Mouse (Mus musculus) heart, adult 11 months (tissue): ENCODE measurements around the gene Hmces.

Experiments used
- DNase-seq: peaks from one replicate; pipeline ENCODE4 v3.0.0; 2022

Gene Hmces

DNA sequence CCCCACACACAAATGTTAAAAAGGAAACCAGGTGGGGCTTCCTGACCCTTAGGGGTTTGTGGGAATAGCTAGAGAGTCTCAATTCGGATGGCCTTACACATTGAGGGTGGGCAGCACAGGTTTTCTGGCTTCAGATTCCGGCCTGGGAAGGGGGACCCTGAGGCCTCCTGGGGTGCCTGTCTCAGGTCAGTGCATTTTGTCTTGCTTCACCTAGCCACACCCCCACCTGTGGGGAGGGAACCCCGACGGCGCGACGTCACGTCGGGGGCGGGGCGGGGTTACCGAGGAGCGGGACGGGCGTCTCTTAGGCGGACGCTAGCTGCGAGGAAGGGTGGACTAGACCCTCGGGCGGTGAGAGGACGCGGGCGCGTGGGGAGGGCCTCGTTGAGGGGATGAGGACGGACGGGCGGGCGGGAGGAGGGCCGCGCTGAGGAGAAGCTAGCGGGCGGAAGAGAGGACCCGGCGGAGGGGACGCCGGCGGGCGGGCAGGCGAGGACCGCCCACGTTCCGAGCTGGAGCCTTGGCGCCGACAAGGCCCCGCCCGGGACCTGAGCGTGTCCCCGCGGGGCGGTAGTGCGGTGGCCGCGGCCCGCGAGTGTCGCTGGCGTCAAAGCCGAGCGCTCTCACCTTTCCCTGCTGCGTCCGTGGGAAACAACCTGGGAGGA, at the start of gene Hmces:
Hmces (plus strand) TSS at position 275 of the 665 bp plus-strand sequence.
- peak; percentile 97 for DNase-seq

DNA sequence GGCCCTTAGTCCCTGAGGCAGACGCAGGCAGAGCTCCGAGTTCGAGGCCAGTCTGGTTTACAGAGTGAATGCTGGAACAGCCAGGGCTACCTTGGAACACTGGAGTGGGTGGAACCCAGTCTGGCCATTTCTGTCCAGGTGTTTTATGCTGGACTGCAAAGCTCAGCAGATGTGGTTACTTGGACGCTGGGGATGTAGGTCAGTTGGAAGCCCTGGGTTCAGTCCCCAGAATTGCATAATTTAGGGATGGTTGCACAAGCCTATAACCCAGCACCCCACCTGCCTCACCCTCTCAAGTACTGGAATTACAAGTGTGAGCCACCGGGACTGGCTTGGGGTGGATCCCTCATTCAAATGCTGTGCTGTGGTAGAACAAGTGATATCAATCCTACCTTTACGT, 47.5 kb upstream of the Hmces start:
- peak; percentile 92 for DNase-seq

DNA sequence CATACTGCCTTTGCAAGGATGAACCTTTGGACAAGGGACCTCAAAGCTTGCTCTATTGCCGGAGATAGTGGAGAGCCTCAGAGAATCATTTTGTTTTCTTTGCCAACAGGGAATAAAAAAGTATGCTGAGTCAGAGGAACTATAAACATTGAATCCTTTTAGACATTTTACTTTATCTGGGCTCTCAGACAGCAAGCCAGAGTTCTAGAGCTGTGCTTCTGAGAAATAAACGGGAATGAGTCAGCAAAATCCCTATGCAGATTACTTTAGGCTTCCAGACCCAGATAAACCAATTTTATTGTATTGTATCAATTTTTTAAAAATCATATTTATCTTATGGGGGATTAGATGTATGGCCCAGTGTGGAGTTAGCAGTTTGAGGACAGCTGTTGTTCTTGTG, 46.5 kb upstream of the Hmces start:
- no peak for DNase-seq

DNA sequence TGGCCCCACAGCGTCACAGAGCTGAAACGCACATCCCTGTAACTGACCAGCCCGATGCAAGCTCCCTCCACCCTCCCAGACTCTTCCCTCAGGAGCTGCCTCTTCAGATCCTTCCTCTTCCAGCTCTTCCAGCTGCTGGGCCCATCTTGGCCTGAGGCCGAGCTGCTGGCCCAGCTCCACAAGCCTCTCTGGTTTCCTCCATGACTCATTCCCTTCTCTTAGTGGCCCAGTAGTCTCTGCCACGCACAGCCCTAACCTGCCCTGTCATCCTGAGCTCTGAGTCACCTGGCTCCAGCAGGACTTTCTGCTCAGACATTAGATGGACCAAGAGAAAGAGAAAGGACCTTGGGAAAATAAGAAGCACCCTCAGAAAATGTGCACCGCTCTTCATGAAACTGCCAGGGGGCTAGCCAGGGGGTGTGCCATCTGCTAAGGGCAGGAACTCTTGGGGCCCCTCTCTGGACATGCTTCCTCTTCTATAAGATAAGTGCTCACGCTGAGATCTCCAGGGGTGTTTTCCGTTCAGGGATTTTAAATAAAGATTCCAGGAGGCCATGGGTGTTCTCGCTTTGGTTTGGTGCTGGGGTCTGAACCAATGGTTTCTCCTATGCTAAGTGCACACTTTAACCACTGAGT, 44.7 kb upstream of the Hmces start:
- DNase-seq = peak; percentile 98

DNA sequence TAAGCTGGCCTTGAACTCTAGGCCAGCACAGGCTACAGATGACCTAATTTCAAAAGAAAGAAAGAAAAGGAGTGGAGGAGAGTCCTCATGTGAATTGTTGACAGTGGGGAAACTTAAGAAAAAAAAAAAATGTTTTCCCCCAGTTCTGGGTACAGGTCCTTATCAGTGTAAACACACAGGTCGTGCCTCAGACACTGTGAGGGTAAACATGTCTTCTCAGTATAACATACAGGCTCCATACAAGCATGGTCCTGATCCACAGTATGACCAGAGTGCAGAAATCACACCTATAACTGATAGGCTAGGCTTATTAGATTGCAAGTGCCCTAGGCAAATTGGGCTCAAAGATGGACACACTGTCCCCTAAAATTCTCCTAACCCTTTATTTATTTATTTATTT, 43.3 kb upstream of the Hmces start:
- no peak for DNase-seq

DNA sequence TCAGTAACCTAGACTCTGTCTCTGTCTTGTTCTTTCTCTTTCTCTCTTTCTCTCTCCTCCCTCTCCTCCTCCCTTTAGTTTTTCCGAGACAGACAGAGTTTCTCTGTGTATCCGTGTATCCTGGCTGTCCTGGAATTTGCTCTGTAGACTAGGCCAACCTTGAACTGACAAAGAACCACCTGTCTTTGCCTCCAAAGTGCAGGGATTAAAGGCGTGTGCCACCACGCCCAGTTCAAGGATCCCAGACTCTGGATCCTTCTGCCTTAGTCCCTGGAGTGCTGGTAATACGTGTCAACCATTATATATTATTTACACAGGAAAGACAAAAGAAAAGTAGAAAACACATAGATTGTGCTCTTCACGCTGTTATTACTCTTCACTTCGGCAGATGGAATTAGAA, 42.5 kb upstream of the Hmces start:
- DNase-seq = no peak

DNA sequence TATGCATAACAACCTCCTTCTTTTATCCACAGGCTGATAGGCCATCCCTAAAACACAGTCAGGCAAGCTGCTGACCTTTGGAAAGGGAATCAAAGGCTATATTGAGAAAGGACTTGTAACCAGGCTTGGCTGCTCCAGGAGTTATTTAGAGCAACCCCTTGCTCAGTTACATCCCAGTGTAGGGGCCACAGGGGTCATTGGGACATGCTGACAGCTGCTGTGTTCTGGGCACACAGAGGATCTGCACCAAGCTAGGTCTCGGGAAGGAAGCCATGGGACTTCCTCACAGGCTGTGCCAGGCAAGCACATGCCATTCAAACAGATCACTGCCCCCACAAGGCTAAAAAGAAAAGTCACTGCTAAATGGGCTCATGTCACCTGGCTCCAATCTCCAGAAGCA, 40.6 kb upstream of the Hmces start:
- peak; percentile 98 for DNase-seq

DNA sequence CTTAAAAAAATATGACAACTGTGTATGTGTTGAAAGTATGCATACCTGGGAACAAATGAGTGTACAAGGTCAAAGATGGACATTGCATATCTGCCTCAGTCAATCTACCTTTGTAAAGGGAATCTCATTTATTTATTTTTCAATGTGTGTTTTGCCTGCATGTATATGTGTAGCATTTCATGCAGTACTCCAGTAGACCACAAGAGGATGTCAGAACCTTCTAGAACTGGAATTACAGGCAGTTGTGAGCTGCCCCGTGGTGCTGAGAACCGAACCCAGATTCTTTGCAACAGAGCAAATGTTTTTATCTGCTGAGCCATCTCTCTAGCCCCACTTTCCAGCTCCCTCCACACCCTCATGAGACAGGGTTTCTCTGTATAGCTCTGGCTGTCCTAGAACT, 39.8 kb upstream of the Hmces start:
- no peak for DNase-seq

DNA sequence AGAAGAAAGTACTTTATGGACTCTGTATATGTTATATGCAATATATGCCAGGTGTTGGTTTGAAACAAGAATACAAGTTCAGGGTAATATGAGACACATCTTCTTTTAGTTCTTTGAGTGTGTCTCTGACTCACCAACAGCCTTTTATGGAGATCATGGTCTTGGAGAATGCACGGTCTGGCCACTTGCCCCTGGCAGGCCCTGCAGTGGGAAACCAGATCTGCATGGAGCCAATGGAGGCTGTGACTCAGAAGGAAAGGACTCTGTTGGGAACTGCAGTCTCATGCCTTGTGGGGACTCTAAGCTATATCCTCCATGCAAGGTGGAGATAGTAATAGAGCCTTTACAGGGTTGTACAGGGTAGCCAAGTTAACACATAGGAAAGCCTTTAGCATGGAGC, 38.7 kb upstream of the Hmces start:
- DNase-seq = peak; percentile 98

DNA sequence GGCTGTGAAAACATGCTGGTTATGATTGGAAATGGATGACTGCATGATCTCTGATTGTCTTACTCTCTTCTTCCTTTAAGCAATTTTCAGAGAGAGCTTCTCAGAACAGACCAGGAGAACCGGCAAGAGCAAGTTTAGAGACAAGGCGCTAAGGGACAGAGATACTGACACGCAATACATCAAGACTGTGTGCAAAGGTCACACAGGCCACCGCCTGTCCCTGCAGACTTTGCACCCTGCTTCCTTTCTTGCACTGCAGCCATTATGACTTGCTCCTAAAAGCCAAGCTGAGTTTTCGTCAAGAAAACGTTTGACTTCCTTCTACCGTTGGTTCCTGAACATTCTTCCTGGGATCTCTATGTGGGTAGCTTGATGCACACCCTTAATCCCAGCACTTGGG, 38.2 kb upstream of the Hmces start:
- no peak for DNase-seq

DNA sequence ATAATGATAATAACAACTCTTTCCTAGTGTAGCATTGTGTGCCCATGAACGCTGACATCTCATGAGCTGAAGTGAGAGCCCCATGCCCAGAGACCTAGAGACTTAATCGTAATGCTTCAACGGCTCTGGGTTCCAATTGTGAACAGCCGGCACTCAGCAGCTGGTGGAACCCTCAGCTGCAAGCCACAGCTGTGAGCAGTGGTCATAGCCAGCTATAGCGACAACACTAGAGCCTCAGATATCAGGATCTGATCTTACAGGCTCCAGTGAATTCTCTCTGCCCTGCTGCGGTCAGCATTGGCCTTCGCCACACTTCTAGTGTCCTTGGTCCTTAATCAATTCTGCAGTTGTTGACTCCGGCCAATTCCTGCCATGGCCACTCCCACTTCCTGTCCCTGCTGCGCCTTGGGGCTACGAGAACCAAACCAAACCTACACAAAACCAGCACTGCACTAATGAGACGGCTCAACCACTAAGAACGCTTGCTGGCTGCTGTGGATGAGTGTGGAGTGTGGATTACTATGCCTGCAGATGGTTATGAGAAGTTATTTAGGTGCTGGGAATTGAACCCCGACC, 37.6 kb upstream of the Hmces start:
- peak; percentile 97 for DNase-seq

DNA sequence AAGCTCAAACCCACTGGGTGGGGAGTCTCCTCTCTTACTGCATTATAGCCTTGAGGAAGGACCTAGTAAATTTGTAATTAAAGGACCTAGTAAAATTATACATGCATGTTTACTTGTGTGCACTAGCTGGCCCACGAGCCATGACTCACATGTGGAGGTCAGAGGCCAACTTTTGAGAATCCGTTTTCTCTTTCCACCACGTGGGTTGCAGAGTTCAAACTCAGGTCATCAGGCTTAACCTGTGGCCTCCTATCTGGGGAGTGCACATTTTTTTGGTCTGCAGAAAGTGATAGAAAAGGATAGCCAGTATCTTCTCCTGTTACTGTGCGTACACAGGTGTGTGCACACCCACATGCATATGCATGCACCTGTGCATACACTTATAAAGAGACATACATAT, 34.7 kb upstream of the Hmces start:
- DNase-seq = no peak

DNA sequence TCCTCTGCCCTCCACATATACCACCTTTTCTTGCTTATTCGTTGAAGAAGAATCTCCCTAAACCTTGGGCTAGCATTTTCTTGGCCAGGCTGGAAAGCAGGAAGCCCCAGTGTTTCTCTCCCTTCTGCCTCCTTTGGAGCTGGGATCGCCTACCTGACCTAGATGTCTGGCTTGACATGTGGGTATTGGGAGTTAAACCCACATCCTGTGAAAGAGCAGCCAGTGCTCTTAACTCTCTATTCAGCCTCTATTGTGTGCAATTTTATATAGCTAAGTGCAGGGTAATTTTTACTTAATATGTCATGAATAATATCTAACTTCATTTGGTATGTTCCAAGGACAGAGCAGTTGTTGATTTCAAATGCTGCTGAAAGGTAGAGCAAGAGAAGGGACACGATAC, 34.1 kb upstream of the Hmces start:
- no peak for DNase-seq

DNA sequence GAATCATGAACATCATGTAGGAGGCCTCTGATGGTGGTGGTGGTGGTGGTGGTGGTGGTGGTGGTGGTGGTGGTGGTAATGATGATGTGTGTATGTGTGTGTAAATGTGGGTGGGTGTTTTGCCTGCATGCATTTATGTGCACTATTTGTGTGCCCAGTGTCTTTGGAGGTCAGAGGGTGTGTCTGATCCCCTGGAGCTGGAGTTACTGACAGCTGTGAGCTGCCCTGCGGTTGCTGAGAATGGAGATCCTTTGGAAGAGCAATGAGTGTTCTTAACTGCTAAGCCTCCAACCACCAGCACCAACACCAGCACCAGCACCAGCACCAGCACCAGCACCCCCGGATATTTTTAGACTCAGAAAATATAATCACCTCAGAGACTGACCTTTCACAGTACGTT, 31.5 kb upstream of the Hmces start:
- DNase-seq = no peak

DNA sequence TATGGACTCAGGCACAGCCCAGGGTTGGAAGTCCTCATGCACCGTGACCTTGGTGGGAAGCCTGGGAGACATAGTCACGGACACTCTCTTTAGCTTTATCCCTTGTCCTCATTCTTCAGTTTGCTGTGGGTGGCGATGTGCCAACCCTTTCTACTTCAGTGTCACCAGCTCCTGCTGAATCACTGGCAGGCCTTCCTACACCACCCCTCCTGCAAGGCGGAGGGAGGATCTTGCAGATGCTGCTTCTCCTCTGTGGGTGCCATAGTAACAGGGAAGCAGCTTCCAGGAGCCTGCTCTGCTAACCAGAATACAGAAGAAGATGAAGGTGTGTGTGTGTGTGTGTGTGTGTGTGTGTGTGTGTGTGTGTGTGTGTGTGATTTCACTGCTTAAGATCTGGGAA, 30.9 kb upstream of the Hmces start:
- no peak for DNase-seq

DNA sequence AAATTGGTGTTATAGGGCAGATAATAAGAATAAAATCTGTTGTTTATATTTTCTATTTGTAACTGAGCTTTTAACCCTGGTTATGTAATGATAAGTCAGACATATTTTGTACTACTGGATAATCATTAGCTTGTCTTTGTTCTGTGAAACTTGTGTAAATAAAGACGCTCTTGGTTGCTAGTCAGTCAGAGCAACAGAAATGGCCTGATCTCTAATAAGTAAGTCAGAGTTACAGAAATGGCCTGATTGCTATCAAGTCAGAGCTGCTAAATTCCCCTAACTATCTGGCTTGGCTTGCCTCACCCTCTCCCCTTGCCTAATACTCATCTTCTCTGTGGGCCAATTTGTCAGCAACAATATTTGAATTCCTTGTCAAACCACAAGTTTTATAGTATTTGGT, 27.0 kb upstream of the Hmces start:
- no peak for DNase-seq

DNA sequence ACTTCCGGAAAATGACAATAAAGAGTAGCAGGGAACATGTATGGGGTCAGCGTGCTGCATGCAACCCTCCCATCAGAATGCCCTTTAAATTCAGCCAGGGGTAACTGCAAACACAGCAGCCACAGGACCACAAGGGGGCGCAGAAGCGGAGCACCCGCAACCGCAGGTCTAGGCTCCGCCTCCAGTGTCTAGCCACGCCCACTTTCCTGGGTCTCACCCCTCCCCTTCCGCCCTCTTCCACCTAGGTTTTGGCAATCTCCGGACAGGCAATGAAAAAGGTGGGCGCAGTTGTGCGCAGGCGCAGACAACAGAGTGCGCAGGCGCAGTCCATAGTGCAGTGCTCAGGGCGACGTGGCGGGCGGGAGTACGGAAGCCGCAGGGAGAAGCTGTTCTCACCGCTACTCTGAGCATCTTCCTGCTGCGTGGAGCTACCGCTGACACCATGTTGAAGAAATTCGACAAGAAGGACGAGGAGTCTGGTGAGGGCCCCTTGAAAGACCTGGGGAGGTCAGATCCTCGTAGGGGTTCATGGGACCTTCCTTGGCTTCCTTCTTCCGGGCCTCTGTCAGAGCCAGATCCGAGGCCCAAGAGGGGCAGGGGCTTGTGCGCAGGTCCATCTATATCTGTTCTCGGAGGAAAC, 26.0 kb upstream of the Hmces start, which contains the start of gene Copg1:
Copg1 (plus strand) TSS at position 221 of the 640 bp plus-strand sequence.
- peak; percentile 100 for DNase-seq

DNA sequence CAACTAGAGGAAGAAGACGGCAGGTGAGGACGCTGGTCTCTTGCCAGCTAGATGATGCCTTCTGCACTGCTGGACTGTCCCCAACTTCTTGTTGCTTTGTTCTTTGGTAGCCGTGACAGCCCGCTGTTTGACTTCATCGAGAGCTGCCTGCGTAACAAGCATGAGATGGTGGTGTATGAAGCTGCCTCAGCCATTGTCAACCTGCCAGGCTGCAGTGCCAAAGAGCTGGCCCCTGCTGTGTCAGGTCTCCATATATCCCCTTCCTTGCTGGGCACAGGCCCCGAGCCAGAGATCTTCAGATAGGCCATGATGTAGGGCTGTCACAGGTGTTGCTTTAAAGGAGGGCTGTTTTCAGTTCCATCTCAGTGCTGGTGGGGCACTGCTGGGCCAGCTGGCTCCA, 19.8 kb upstream of the Hmces start:
- DNase-seq = no peak

DNA sequence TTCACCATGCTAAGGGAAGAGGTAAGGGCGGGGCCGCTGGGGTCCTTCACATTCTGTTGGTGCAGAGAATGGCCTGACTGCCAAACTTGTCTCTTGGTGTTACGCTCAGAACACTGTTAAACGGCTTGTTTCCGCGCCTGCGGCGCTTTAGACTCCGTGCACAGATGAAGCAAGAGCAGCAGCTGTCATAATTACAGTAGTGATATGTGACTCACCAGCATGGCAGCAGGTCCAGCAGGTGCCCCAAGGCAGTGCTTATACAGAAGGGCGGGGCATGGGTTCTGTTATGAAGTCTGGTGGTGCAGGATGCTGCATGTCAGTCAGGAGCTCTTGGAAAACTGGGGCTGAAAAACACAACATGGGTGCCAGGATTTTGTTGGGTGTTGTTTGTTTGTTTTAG, 15.7 kb upstream of the Hmces start:
- DNase-seq = no peak

DNA sequence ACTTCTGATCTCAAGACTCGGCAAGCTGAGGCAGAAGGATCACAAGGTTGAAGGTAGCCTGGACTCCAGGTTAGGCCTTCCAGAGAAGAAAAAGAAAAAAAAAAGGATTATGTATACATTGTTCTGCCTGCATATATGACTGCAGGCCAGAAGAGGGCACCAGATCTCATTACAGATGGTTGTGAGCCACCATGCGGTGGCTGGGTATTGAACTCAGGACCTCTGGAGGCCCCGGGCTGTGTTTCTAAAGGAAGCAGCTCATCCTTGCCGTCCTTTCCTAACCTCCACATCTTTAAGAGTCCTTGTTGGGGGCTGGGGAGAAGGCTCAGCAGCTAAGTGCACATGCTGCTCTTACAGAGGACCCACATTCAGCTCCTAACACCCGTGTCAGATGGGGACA, 7.1 kb upstream of the Hmces start:
- DNase-seq = no peak

DNA sequence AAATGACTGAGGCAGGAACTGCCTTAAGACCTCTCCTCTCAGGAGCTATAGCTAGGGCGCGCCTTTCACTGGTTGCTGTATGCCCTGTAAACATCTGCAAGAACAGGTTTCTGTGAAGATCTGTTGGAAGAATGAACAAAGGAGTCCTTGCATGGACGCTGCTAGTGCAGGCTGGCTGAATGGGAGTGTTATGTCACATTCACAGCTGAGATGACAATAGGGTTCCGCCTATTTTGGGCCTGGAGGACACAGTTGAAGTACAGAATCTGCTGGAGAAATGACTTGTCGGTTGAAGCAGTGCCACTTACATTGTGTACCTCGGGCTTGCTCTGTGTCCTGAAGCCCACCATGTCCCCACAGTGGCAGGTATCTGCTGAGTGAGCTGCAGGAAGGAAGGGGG, 4.6 kb upstream of the Hmces start:
- no peak for DNase-seq

DNA sequence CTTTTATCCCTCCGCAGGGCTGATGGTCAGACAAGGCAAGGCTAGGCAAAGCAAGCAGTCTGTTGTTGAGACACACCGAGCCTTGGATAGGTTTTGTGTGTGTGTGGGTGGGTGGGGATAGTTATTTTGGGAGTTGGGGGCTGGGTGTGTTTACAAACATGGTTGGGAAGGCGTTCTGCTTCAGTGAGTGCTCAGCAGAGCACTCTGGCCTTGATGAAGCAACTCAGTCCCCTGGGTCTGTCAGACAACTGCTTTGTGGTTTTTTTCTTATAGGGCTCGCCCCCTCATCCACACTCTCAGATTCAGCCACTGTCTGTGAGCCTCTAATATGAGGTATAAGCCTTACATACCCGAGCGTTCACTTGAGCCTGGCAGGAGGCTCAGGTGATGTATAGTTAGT, 2.2 kb upstream of the Hmces start:
- no peak for DNase-seq

DNA sequence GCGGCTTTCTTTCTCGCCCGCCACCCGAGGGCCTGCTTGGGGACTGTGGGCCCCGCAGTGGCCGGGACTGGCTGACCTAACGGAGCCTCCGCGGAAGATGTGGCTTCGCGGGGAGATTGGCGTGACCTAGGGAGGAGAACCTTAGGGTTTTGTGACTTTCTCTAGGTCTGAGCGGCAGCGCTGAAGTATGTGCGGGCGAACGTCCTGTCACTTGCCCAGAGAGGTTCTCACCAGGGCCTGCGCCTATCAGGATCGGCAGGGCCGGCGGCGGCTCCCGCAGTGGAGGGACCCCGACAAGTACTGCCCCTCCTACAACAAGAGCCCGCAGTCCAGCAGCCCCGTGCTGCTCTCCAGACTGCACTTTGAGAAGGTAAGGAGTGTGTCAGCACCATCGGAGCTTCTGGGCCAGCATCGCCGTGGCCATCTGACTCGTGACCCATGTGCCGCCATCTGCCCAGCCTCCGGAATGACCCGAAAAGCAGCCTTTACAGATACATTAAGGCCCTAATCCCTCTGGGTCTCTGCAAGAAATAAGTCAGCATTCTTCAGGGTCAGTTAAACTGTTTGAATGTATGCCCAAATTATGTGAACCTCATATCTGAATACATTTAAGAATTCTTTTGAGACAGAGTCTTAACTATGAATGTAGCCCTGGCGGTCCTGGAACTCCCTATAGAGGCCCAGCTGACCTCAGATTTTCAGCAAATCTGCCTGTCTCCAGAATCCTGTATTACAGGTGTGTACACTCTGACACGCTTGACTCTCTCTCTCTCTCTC, 779 bp downstream of the Hmces start:
- DNase-seq = peak; percentile 93
